Mouse (Mus musculus): ENCODE measurements around the gene Phxr2.

DNA sequence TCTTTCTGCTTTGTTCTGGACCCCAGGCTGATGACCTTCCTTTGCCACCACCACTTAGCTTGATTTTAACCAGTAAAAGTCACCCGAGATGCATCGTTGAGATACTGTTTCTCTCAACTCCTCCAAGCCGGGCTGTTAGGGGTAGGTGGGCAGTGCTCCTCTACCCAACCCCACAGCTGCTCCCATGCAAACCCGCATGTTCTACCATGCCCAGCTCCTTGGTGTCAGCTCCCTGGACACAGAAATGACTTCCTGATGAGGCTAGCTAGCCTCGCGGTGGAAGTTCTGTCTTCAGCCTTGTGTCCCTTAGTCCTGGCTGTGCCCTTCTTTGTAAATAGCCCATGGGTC is 40.9 kb downstream of the Phxr2 start:
- TF ChIP-seq IRF4 (IDR thresholded peaks at IDR 0.05; ENCODE audit: low read depth, low read length) (no peak), MAZ (IDR thresholded peaks at IDR 0.05; ENCODE audit: low read depth, low read length) (no peak), ZMIZ1 (IDR thresholded peaks at IDR 0.05; ENCODE audit: low read depth, low read length) (no peak), RAD21 (IDR thresholded peaks at IDR 0.05; ENCODE audit: low read depth, low read length) (no peak), POLR2A (IDR thresholded peaks at IDR 0.05; ENCODE audit: low read depth, low read length) (no peak), ELF1 (IDR thresholded peaks at IDR 0.05; ENCODE audit: low read depth, low read length) (no peak), CTCF (conservative IDR thresholded peaks at IDR 0.05 in 1 of 2, IDR thresholded peaks at IDR 0.05 in 1 of 2; ENCODE audit: low read depth in 2 of 2, low read length in 2 of 2) (no peak), GABPA (IDR thresholded peaks at IDR 0.05; ENCODE audit: insufficient replicate concordance, low read depth, low read length) (no peak), EP300 (IDR thresholded peaks at IDR 0.05; ENCODE audit: low read length) (no peak), JUND (conservative IDR thresholded peaks at IDR 0.05; ENCODE audit: low read depth, low read length) (no peak), NRF1 (IDR thresholded peaks at IDR 0.05; ENCODE audit: low read depth, low read length) (no peak), HCFC1 (IDR thresholded peaks at IDR 0.05; ENCODE audit: low read depth, low read length) (no peak)

Data from CH12.LX (cell line).